Mouse (Mus musculus): ENCODE results near the gene Banp. TPM values are rescaled to one million over a fixed set of nuclear protein-coding genes. Genes with fewer than 3 reads are reported as not detected.

Banp gene
- polyA plus RNA-seq, 1 experiment from 2014 or later = 43.3 TPM

DNA sequence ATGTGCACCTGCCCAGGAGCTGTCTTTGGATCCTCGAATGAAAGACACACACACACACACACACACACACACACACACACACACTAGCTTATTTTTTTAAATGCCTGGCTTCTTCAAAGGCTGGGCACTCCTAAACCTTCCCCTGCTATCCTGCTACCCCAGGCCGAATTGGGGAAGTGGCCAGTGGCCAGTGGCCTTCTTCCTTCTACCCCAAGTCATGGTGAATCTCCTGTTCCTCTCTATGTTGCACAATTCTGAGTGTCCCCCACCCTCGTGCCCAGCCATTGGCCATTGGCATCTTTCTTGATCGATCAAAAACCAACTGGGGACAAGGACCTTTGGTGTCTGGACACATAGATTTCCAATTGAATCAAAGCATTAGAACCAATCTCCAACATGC is 19.5 kb upstream of the Banp start:
- Histone ChIP-seq H3K27me3 (no peaks in the 10 kb centered on the region), H3K4me2 (no peak overlapping the region), H3K27ac (no peak overlapping the region), H3K9me3 (replicated peaks) (no peaks in the 10 kb centered on the region), H3K4me1 (0 out of 2 replicates have a peak, but pooled peaks cover 4% of the 10 kb centered on the region), H3K36me3 (no peaks in the 10 kb centered on the region), H3K9ac (no peak overlapping the region), H3K4me3 (replicated peaks) (no peak overlapping the region)
- 82% methylated on average over 4 of the region's 4 CpGs for WGBS
- ATAC-seq (replicated peaks; ENCODE audit: low FRiP score) = no peak

DNA sequence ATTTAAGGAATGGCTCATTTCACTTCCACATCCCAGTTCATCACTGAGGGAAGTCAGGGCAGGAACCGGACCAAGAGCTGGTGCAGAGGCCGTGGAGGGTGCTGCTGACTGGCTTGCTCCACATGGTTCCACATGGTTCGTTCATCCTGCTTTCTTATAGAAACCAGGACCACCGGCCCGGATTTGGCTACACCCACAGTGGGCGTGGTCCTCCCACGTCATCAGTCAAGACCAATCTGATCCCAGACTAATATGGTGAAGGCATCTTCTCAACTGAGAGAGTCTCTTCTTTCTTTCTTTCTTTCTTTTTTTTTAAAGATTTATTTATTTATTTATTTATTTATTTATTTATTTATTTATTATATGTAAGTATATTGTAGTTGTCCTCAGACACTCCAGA is 18.0 kb upstream of the Banp start:
- H3K27ac ChIP-seq = no peak overlapping the region
- H3K36me3 ChIP-seq = no peaks in the 10 kb centered on the region
- H3K9me3 ChIP-seq (replicated peaks) = no peaks in the 10 kb centered on the region
- H3K4me2 ChIP-seq = no peak overlapping the region
- H3K4me3 ChIP-seq (replicated peaks) = no peak overlapping the region
- no peaks in the 10 kb centered on the region for H3K27me3 ChIP-seq
- ATAC-seq (replicated peaks; ENCODE audit: low FRiP score) = no peak
- WGBS = 78% methylated on average over 7 of the region's 7 CpGs
- 0 out of 2 replicates have a peak, but pooled peaks cover 4% of the 10 kb centered on the region for H3K4me1 ChIP-seq
- no peak overlapping the region for H3K9ac ChIP-seq

DNA sequence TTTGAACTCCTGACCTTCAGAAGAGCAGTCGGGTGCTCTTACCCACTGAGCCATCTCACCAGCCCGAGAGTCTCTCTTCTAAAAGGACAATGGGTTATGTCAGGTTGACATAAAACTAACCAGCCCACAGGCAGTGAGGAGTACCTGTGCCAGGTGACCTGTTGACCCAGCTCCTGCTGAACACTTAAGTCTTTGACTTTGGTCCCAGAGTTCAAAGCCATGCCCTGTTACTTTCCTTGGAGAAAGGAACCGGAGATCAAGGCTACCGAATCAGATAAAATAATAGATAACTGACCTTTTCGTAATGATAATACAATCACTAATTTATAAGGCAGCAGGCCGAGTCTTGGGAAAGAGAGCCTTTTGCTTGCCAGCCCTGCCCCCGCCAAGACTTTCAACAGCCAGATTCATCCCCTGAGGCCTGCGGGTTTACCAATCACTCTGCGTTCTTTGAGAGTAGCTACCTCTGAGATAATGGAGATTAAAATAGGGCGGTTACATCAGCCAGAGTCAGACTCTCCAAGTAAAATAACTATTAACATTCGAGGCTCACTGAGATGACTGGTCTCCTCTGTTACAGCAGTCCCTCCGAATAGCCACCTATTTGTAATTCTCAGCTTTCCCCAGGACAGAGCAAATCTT is 17.4 kb upstream of the Banp start:
- H3K27me3 ChIP-seq = no peaks in the 10 kb centered on the region
- no peak overlapping the region for H3K4me2 ChIP-seq
- H3K27ac ChIP-seq = no peak overlapping the region
- no peaks in the 10 kb centered on the region for H3K9me3 ChIP-seq (replicated peaks)
- ATAC-seq (replicated peaks; ENCODE audit: low FRiP score) = no peak
- H3K4me3 ChIP-seq (replicated peaks) = no peak overlapping the region
- no peaks in the 10 kb centered on the region for H3K36me3 ChIP-seq
- H3K4me1 ChIP-seq = 0 out of 2 replicates have a peak, but pooled peaks cover 4% of the 10 kb centered on the region
- WGBS = 76% methylated on average over 12 of the region's 12 CpGs
- H3K9ac ChIP-seq = no peak overlapping the region

DNA sequence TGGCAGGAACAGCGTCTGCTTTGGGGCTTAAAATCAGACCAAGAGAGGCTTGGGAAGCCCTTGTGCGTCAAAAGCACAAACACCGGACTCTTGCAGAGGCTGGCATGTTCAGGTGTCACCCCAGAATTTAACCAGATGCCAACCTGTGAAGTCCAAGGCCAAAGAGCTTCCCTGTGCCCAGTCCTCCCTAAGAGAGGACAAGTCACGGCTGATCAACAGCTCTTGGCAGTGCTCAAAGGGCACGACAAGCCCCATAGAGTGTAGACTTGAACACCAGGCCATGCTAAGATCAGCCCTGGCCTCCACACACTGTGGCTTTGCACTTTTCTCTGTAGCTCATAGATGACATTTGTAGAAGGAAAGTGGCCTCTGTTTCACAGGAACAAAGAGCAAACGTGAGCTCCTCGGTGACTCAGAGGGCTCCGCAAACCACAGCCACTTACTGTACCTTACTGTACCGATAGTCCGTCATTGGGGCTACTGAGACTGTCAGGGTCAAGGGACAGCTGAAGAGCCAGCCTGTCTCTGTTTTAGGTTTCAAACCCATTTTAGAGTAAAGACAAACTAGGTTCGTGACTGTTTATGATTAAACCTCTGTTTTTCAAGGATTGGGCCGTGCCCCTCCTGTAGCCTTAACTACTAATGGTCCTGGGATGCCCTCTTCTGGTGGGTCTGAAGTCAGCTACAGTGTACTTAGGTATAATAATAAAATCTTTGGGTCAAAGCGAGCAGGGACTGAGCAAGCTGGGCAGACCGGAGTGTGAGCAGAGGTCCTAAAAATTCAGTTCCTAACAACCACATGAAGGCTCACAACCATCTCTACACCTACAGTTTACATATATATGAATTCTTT is 16.7 kb upstream of the Banp start:
- no peaks in the 10 kb centered on the region for H3K27me3 ChIP-seq
- H3K4me3 ChIP-seq (replicated peaks) = no peak overlapping the region
- no peaks in the 10 kb centered on the region for H3K9me3 ChIP-seq (replicated peaks)
- no peak for ATAC-seq (replicated peaks; ENCODE audit: low FRiP score)
- H3K4me2 ChIP-seq = no peak overlapping the region
- 87% methylated on average over 14 of the region's 14 CpGs for WGBS
- H3K27ac ChIP-seq = no peak overlapping the region
- 0 out of 2 replicates have a peak, but pooled peaks cover 4% of the 10 kb centered on the region for H3K4me1 ChIP-seq
- no peaks in the 10 kb centered on the region for H3K36me3 ChIP-seq
- H3K9ac ChIP-seq = no peak overlapping the region

DNA sequence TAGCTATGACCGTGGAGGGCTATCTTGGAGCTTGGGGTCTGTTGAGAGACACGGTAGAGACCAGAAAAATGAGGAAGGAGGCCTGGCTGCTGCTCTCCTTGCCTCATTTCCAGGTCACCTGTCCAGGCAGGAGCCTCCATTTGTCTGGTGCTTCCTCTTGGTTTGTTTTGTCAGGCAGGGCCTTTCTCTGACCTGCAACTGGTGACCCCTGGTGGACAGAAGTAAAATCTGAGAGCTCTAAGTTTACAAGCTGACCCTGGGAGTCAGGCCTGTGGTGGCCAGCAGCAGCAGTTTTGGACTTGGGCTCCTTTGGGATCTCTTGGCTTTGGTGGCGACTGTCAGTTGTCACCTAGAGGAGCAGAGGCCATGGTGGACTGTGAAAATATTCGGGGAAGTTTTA is 15.0 kb upstream of the Banp start:
- H3K9ac ChIP-seq = no peak overlapping the region
- H3K4me3 ChIP-seq (replicated peaks) = no peak overlapping the region
- no peaks in the 10 kb centered on the region for H3K9me3 ChIP-seq (replicated peaks)
- H3K27me3 ChIP-seq = no peaks in the 10 kb centered on the region
- no peak for ATAC-seq (replicated peaks; ENCODE audit: low FRiP score)
- 0 out of 2 replicates have a peak, but pooled peaks cover 4% of the 10 kb centered on the region for H3K4me1 ChIP-seq
- H3K4me2 ChIP-seq = no peak overlapping the region
- no peak overlapping the region for H3K27ac ChIP-seq
- no peaks in the 10 kb centered on the region for H3K36me3 ChIP-seq
- WGBS = 42% methylated on average over 4 of the region's 4 CpGs

DNA sequence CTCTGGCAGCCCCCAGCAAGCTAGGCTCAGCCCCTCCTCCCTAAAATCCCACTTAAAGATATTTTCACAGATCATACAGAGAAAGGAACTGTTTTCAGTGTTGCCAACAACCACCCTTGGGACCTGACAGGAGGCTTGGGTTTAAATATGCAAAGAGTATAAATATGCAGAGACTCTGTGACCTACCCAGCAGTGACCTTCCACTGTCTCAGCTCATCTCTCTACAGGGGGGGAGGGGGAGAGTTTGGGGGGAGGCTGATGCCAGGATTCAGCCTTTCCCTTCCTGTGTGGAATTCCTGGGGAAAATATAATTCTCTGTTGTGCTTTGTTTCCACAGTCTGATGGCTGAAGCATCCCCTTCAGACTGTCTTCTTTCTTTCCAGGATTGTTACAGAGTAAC is 14.6 kb upstream of the Banp start:
- Histone ChIP-seq H3K9me3 (replicated peaks) (no peaks in the 10 kb centered on the region), H3K27me3 (no peaks in the 10 kb centered on the region), H3K4me2 (no peak overlapping the region), H3K4me1 (0 out of 2 replicates have a peak, but pooled peaks cover 4% of the 10 kb centered on the region), H3K4me3 (replicated peaks) (no peak overlapping the region), H3K36me3 (no peaks in the 10 kb centered on the region), H3K27ac (0 out of 2 replicates have a peak overlapping the region, but pooled peaks have one; percentile 0), H3K9ac (no peak overlapping the region)
- no peak for ATAC-seq (replicated peaks; ENCODE audit: low FRiP score)

DNA sequence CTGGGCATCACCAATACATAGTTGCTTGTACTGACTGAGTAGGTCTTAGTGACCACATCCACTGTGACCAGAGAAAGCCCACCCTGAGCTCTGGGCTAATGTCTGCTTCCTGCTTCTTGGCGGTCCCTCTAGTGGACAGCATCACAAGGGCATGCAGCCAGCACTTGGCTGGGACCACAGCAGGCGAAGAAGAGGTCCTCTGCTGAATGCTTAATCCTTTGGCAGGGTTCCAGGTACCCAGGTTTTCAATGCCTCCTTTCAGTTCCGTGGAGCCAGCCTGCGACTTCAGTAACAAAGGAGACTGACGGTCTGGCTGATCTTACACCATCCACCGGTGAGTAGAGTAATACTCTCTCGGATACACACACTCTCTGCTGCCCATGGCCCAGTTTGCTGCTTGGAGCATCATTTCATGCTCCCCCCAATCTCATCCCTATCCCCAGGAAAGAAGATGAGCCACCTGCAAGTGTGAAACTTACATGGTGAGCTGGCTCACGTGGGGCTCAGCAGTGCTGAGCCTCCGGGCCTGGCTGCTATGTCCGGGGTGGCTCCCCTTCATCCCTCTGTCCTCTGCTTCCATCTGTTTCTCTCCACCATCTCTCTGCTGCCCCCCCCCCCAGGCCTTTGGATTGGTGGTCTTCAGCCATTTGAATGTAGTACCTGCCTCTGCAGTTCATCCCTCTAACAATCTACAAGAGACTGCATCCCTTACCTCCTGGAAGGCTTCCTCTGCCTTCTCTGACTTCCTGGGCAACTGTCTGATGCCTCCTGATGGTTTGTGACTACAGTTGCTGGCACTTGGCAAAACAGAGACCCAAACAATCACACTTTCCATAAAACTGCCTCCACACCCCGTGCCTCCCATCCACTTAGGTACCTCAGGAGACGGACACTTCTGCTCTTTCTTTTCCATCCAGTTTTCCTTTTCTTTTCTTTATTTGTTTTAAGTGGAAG is 13.9 kb upstream of the Banp start:
- no peak overlapping the region for H3K4me2 ChIP-seq
- 0 out of 2 replicates have a peak, but pooled peaks cover 4% of the 10 kb centered on the region for H3K4me1 ChIP-seq
- no peak overlapping the region for H3K9ac ChIP-seq
- 0 out of 2 replicates have a peak overlapping the region, but pooled peaks have one; percentile 0 for H3K27ac ChIP-seq
- no peak for ATAC-seq (replicated peaks; ENCODE audit: low FRiP score)
- no peaks in the 10 kb centered on the region for H3K27me3 ChIP-seq
- no peaks in the 10 kb centered on the region for H3K36me3 ChIP-seq
- 55% methylated on average over 12 of the region's 12 CpGs for WGBS
- no peaks in the 10 kb centered on the region for H3K9me3 ChIP-seq (replicated peaks)
- no peak overlapping the region for H3K4me3 ChIP-seq (replicated peaks)

DNA sequence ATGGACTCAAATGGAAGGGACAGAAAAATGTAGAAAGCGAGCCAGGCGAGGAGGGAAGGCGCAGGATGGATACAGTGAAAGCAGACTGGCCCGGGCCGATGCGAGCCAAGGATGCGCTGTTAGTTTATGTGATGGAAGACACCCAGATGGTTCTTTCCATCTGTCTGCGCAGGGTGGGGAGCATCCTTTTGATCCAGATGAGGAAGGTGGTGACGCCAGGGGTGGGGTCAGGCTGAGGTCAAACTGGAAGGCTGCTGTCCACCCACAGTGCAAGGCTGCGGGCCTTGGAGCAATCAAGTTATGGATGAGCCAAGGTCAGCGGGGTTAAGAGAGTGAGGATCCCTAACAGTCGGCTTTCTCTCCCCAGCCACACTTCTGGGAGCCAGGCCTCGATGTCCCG is 13.2 kb upstream of the Banp start:
- H3K27me3 ChIP-seq = no peaks in the 10 kb centered on the region
- H3K27ac ChIP-seq = no peak overlapping the region
- WGBS = 48% methylated on average over 14 of the region's 14 CpGs
- no peaks in the 10 kb centered on the region for H3K36me3 ChIP-seq
- 0 out of 2 replicates have a peak, but pooled peaks cover 4% of the 10 kb centered on the region for H3K4me1 ChIP-seq
- no peak overlapping the region for H3K4me3 ChIP-seq (replicated peaks)
- no peaks in the 10 kb centered on the region for H3K9me3 ChIP-seq (replicated peaks)
- no peak for ATAC-seq (replicated peaks; ENCODE audit: low FRiP score)
- no peak overlapping the region for H3K4me2 ChIP-seq
- H3K9ac ChIP-seq = no peak overlapping the region

DNA sequence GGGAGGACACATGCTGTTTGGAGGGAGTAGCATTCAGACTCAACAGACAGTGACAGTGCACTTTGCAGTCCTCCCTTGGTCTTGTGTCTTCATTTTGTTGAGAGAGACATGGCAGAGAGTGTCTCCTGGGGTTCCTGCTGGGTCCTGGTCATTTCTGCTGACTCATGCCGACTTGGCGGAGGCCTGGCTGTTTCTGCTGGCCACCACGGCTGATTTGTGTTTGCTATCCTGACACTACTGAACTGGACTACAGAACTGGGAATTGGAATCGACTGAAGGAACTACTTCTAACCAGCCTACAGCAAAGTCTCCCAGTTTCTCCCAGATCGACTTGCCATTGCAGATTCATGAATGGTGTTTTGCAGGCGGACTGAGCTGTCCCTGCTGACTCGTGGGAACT is 10.8 kb upstream of the Banp start:
- no peak overlapping the region for H3K4me2 ChIP-seq
- no peak for ATAC-seq (replicated peaks; ENCODE audit: low FRiP score)
- H3K4me3 ChIP-seq (replicated peaks) = no peak overlapping the region
- no peak overlapping the region for H3K9ac ChIP-seq
- no peaks in the 10 kb centered on the region for H3K9me3 ChIP-seq (replicated peaks)
- H3K4me1 ChIP-seq = 0 out of 2 replicates have a peak, but pooled peaks cover 4% of the 10 kb centered on the region
- WGBS = 87% methylated on average over 7 of the region's 7 CpGs
- H3K36me3 ChIP-seq = no peaks in the 10 kb centered on the region
- H3K27ac ChIP-seq = no peak overlapping the region
- H3K27me3 ChIP-seq = no peaks in the 10 kb centered on the region

DNA sequence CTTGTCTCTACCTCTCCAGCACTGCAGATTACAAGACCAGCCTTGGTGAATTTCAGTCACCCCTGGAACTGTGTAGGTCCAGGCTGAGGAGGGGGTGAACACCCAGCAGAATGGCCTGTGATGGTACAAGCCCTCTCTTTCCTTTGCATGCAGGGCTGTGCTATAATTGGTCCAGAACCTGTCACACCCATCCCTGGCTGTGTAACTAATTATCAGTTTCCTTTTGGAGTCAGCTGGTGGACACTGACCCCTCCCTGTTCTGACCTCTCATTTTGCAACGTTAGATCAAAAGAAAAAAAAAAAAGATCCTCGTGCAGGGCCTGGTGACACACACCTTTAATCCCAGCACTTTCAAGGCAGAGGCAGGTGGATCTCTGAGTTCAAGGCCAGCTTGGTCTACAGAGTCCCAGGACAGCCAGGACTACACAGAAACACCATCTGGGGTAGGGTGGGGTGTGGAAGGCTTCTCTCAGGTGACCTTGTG is 6.5 kb upstream of the Banp start:
- no peaks in the 10 kb centered on the region for H3K27me3 ChIP-seq
- no peak overlapping the region for H3K4me3 ChIP-seq (replicated peaks)
- H3K4me2 ChIP-seq = no peak overlapping the region
- no peak for ATAC-seq (replicated peaks; ENCODE audit: low FRiP score)
- H3K36me3 ChIP-seq = no peaks in the 10 kb centered on the region
- no peak overlapping the region for H3K27ac ChIP-seq
- H3K4me1 ChIP-seq = peaks cover 12% of the 10 kb centered on the region
- WGBS = 32% methylated on average over 2 of the region's 2 CpGs
- H3K9ac ChIP-seq = no peak overlapping the region
- no peaks in the 10 kb centered on the region for H3K9me3 ChIP-seq (replicated peaks)

DNA sequence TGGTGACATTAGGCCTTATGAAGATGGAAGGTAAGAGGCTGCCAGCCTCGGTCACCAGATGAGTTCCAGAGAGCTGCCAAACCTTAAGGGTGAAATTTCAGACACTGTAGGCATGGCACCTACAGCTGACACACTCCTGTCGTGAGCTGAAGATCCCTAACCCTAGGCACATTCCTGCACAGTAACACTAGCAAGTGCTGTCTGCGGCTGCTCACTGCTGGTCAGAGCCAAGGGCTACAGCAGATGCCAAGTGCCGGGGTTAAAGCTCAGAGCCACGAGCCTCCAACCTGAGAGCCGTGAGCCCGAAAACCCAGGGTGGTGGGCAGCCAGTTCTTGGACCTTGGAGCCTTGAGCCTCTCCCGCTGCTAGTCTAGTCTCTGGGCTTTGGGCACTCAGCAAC is 5.8 kb upstream of the Banp start:
- H3K36me3 ChIP-seq = no peaks in the 10 kb centered on the region
- H3K4me1 ChIP-seq = peaks cover 19% of the 10 kb centered on the region
- H3K4me2 ChIP-seq = no peak overlapping the region
- no peaks in the 10 kb centered on the region for H3K9me3 ChIP-seq (replicated peaks)
- WGBS = 81% methylated on average over 8 of the region's 8 CpGs
- H3K4me3 ChIP-seq (replicated peaks) = no peak overlapping the region
- H3K27ac ChIP-seq = no peak overlapping the region
- no peaks in the 10 kb centered on the region for H3K27me3 ChIP-seq
- no peak overlapping the region for H3K9ac ChIP-seq
- no peak for ATAC-seq (replicated peaks; ENCODE audit: low FRiP score)

Measured in kidney, embryonic 15.5 days (tissue).